Mouse (Mus musculus) layer of hippocampus, adult 2 months (tissue): ENCODE data around the gene Trim44. TPM values are rescaled to one million over a fixed set of nuclear protein-coding genes. Genes with fewer than 3 reads are reported as not detected.
A peak's percentile ranks its signal among the peaks of the same experiment; 100 is the strongest.

Experiments
- DNase-seq, 2 experiments: peaks; one replicate each; pipeline ENCODE4 v3.0.0; 2022; ENCODE audit warnings: low spot score in 2 of 2
- H3K27ac ChIP-seq: fragments of 200-600 bp; 2 replicates; pipeline ENCODE4 v1.8.1; 2022
- H3K4me3 ChIP-seq: fragments of 200-600 bp; 2 replicates; pipeline ENCODE4 v1.8.1; 2022; ENCODE audit warnings: mild to moderate bottlenecking
- CTCF ChIP-seq: fragments of 200-600 bp; conservative IDR thresholded peaks from 2 replicates; pipeline ENCODE4 v1.8.1; 2022; ENCODE audit warnings: antibody characterized with exemption, mild to moderate bottlenecking, moderate library complexity
- total RNA-seq, 2 experiments: library from RNA; stranded (reverse); gene quantifications; 2 replicates each; pipeline ENCODE4 v1.2.3; 2021

Trim44 gene
- total RNA-seq, 2 experiments from 2014 or later: 169 to 171 TPM

DNA sequence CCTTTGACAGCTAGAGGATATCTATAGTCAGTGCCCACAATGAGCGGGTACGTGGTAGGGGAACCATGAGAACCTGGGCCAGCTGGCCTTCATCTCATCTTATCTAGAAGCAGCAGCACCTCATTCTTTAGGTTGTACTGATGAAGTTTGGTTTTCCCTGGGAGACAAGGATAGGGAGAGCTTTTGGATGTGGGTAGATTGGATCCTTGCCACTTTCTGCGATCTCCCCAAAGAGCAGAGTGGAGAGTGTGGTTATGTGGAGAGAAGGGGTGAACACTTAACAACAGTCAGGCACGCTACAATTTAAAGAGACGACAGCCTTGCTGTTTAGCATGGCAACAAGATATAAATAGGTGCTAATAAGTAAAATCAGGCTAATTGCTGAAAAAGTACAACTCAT, 119.0 kb downstream of the Trim44 start:
- H3K4me3 ChIP-seq: no peak overlapping the region
- DNase-seq: no peak
- H3K27ac ChIP-seq: no peak overlapping the region
- TF ChIP-seq CTCF: no peak

DNA sequence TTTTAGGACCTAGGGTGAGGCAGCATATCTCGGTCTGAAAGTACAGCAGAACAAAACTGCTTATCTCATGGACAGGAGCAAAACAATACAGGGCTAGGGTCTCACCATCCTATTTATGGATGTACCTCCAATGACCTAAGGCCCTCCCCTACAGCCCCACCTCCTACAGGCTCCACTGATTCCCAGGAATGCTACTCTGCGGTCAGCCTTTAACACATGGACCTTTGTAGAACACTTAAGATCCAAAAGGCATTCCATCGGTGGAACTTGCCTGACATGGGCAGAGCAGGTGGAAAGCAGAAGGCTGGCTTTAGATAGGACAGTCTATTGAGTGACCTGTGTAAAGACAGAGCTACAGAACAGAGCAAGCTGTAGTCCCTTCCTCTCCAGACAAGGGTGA, 120.3 kb downstream of the Trim44 start:
- DNase-seq: no peak
- no peak overlapping the region for H3K4me3 ChIP-seq
- no peak overlapping the region for H3K27ac ChIP-seq
- TF ChIP-seq CTCF: no peak

GRCm38 (mm10) chr2:102282081-102282480, 125.5 kb downstream of the Trim44 start:
- Histone ChIP-seq H3K4me3 (no peak overlapping the region), H3K27ac (no peak overlapping the region)
- TF ChIP-seq CTCF: no peak
- no peak for DNase-seq

- no peak for TF ChIP-seq CTCF
- no peak overlapping the region for H3K4me3 ChIP-seq
- H3K27ac ChIP-seq: peak overlapping the region; percentile 23; the same call in 1 of the 2 replicates
- DNase-seq: no peak
Observed at GRCm38 (mm10) chr2:102279779-102280178, 127.8 kb downstream of the Trim44 start.

- Histone ChIP-seq H3K27ac (no peak overlapping the region), H3K4me3 (no peak overlapping the region)
- DNase-seq: no peak
- TF ChIP-seq CTCF: no peak
Observed at GRCm38 (mm10) chr2:102277946-102278345, 129.7 kb downstream of the Trim44 start.

DNA sequence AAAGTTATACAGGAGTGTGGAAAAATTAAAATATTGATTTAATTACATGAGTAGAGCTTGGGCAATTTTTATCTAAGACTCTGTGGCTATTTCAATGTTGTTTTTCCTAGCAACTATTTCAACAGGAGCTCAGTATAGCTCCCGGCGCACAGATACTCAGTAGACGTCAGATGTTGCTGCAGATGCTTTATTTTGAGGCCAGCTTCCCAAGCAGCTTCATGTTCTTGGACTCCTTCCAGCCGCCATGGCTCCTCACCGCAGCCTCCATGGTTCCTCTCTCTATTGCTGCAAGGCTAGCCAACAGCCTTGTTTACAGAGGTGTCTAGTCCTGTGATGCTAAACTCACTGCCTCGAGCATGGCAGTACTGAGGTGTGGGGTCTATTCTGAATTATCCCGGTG, 134.3 kb downstream of the Trim44 start:
- no peak overlapping the region for H3K27ac ChIP-seq
- no peak overlapping the region for H3K4me3 ChIP-seq
- TF ChIP-seq CTCF: no peak
- no peak for DNase-seq

DNA sequence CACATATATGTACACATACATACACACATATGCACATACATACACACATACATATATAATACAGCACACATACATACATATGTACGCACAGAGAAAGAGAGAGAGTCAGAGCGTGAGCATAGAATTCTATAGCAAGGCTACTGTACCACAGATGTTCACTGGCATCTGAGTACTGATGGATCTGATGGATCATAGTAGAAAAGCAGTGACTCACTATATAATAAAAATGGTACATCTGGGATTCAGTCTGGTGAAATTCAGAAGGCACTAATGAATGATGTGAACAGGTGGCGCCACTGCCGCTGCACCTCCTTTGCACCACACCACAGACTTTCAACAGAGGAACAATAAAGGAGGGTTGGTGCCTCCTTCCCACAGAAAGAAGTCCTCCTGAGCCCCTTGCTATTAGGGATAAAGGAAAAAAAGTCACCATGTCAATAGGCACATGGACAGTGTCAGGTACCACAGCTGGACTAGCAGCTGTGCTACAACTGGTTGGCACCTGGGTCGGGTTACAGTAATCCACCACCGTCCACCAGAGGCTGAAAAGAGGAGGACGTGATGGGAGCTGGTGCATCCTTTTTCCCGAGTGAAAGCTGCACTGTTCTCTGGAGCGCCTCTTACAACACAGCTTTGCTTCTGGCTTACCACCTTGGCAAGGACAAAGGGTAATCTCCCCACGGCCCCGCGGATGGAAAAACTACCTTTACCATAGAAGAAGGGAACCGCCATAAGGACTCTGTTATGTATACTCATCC, 139.9 kb downstream of the Trim44 start:
- no peak for TF ChIP-seq CTCF
- Histone ChIP-seq H3K27ac (no peak overlapping the region), H3K4me3 (no peak overlapping the region)
- DNase-seq: no peak

GRCm38 (mm10) chr2:102266911-102267310, 140.7 kb downstream of the Trim44 start:
- no peak overlapping the region for H3K27ac ChIP-seq
- H3K4me3 ChIP-seq: no peak overlapping the region
- DNase-seq: no peak
- TF ChIP-seq CTCF: no peak

DNA sequence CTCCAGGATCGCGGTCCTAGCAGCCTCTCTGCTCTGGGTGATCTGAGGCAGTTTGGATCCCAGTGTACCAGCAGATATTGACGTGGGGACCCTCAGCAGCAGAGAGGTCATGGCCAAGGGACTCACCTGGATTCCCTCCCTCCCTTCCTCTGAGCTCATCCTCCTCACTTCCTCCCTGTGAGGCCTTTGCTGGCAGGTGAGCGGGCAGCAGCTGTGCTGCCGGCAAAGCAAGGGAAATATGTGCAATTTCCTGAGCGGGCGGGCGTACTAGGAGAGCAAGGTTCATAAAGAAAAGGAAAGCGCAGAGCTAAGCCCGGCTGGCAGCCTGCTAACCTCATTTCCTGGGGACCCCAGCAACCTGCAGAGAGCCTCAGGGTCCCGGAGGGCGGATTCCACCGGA, 148.5 kb downstream of the Trim44 start:
- H3K27ac ChIP-seq: no peak overlapping the region
- H3K4me3 ChIP-seq: no peak overlapping the region
- DNase-seq: no peak
- no peak for TF ChIP-seq CTCF

DNA sequence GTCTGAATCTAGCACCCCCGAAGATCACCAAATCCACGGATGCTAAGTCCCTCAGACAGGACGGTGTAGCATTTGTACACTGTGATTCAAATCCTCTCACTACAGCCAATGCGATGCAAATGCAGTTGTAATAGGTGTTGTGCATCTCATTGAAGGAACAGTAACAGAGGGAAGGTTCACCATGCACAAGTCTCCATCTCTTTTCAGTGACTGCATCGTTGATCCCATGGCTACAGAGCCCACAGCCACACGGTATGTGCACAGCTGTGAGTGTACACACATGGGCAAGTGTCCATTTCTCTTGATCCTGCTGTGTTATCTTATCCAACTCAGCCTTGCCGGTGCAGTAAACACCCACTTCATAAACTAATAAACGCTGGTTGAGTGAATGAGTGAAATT, 148.9 kb downstream of the Trim44 start:
- Histone ChIP-seq H3K27ac (no peak overlapping the region), H3K4me3 (no peak overlapping the region)
- TF ChIP-seq CTCF: no peak
- DNase-seq: no peak

- Histone ChIP-seq H3K27ac (peak overlapping the region; percentile 19; the same call in 1 of the 2 replicates), H3K4me3 (no peak overlapping the region)
- peak; percentile 24 to 51 for DNase-seq
- TF ChIP-seq CTCF: no peak
Observed at GRCm38 (mm10) chr2:102257964-102258605, 149.5 kb downstream of the Trim44 start.

- TF ChIP-seq CTCF: no peak
- peak overlapping the region; percentile 78; the same call in 1 of the 2 replicates for H3K27ac ChIP-seq
- peak; percentile 41 to 47 for DNase-seq
- H3K4me3 ChIP-seq: no peak overlapping the region
Observed at GRCm38 (mm10) chr2:102256591-102257335, 150.9 kb downstream of the Trim44 start.

DNA sequence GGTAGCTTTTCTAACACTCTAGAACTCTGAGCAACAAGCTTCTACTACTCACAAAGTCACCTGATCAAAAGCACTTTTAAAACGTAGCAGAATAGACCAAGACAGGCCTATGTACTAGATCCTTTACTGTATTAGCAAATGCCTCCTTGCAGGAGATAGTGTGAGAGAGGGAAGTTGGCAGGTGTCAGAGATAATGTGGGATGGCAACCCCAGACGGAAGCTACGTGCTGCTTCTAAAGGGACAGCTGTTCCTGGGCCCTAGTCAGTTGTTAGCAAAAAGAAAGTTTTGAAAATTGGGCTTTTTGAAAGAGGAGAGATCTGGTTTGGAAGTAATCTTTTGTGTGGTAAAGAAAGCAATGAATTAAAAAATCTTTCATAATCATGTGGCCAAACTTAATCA, 151.5 kb downstream of the Trim44 start:
- Histone ChIP-seq H3K4me3 (no peak overlapping the region), H3K27ac (peak overlapping the region; percentile 78)
- TF ChIP-seq CTCF: no peak
- peak in 1 of 2 experiments; percentile 35 for DNase-seq
